Mouse (Mus musculus): ENCODE data around the gene Cyyr1.

- no peak for TF ChIP-seq CTCF (IDR thresholded peaks at IDR 0.05; ENCODE audit: extremely low read depth, insufficient read depth, insufficient read length, insufficient replicate concordance)
- no peak for TF ChIP-seq POLR2A (IDR thresholded peaks at IDR 0.05; ENCODE audit: low read depth, low read length)
Observed at GRCm38 (mm10) chr16:85505108-85505507, 48.1 kb downstream of the Cyyr1 start.
